Mouse (Mus musculus) stomach, embryonic 14.5 days (tissue): ENCODE results near the gene Kcnj15. TPM values are rescaled to one million over a fixed set of nuclear protein-coding genes. Genes with fewer than 3 reads are reported as not detected.

Experiments used
- ATAC-seq: fragments of 200-750 bp; cut with Nextera tagmentation; 2 replicates; pipeline ENCODE4 v1.8.0; 2017; ENCODE audit warnings: low read depth, moderate TSS enrichment; ENCODE audit not compliant: insufficient number of reproducible peaks, insufficient read depth, low FRiP score
- H3K27ac ChIP-seq: fragments of 300-500 bp; sonication (generic); 2 replicates; pipeline ENCODE4 v1.5.1; 2014; ENCODE audit warnings: mild to moderate bottlenecking, low read length, moderate library complexity, mixed read lengths
- H3K27me3 ChIP-seq: fragments of 300-500 bp; sonication (generic); 2 replicates; pipeline ENCODE4 v1.6.1; 2014; ENCODE audit warnings: low read length, control low read depth, mixed read lengths; ENCODE audit not compliant: control insufficient read depth, insufficient read depth
- H3K36me3 ChIP-seq: fragments of 300-500 bp; sonication (generic); 2 replicates; pipeline ENCODE4 v1.6.1; 2014; ENCODE audit warnings: mild to moderate bottlenecking, control low read depth, low read length, moderate library complexity, mixed read lengths; ENCODE audit not compliant: control insufficient read depth, insufficient read depth
- H3K4me1 ChIP-seq: fragments of 300-500 bp; sonication (generic); 2 replicates; pipeline ENCODE4 v1.6.1; 2014; ENCODE audit warnings: low read length, control low read depth, mixed read lengths; ENCODE audit not compliant: control insufficient read depth, insufficient read depth
- H3K4me2 ChIP-seq: fragments of 300-500 bp; sonication (generic); replicated peaks from 2 replicates; pipeline ENCODE4 v1.6.1; 2014; ENCODE audit warnings: low read depth, low read length, control low read depth
- H3K4me3 ChIP-seq: fragments of 300-500 bp; sonication (generic); 2 replicates; pipeline ENCODE4 v1.5.1; 2014; ENCODE audit warnings: low read depth, low read length, control low read depth
- H3K9ac ChIP-seq: fragments of 300-500 bp; sonication (generic); replicated peaks from 2 replicates; pipeline ENCODE4 v1.6.1; 2014; ENCODE audit warnings: low read depth, mild to moderate bottlenecking, control low read depth, low read length, moderate library complexity, mixed read lengths
- H3K9me3 ChIP-seq: fragments of 300-500 bp; sonication (generic); 2 replicates; pipeline ENCODE4 v1.6.1; 2016; ENCODE audit warnings: low read depth, low read length, control low read depth; ENCODE audit not compliant: control insufficient read depth
- WGBS: fragments of 180-500 bp; shearing (Covaris S2); extraction: QIAGEN DNeasy Blood & Tissue Kit; methylation state at CpG from one replicate; pipeline ENCODE4 v1.1.7; 2014; 5-methylcytosine and 5-hydroxymethylcytosine counted together
- polyA plus RNA-seq: library from polyadenylated mRNA; unstranded; fragments of >200 nt; fragmentation: Nextera tagmentation; extraction: Ambion mirVana; gene quantifications from 2 replicates; pipeline ENCODE4 v1.2.1, GENCODE M21; 2014

The Kcnj15 gene
- polyA plus RNA-seq, 1 experiment from 2014 or later: 5.0 TPM

DNA sequence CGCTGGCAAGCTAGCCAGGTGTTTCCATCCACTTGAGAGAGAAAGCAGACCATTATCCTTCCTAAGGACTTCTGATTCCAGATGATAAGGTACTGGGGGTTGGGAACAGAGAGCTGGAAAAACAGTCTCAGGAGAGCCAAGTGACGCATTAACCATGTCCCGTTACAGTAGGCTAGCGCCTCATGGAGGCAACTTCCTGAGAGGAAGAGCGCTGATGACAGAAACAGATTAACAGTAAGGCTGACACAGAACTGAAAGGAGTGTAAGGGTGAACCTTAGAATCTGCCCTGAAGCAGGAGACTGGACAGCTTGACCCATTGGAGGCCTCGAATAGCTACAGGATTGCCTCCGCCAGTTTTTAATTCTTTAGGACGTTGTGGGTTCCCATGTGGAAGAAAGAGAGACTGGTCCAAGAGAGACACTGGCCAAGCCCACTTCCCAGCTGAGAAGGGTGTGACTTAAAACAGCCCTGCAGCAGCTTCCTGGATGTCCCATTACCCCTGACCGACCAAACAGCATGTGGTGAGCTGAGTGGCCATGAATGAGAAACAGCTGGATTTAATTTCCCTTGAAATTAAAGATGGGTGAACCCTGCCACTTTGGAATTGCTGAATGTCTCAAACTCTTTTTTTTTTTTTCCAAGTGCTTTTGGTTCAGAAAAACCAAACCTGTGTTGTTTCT, 64.7 kb downstream of the Kcnj15 start:
- Histone ChIP-seq H3K4me1 (no peaks in the 10 kb centered on the region), H3K4me3 (no peak overlapping the region), H3K27ac (no peak overlapping the region), H3K36me3 (no peaks in the 10 kb centered on the region), H3K9me3 (no peaks in the 10 kb centered on the region), H3K4me2 (no peak overlapping the region), H3K27me3 (no peaks in the 10 kb centered on the region), H3K9ac (no peak overlapping the region)
- no peak for ATAC-seq
- WGBS: 67% methylated on average over 9 of the region's 9 CpGs

DNA sequence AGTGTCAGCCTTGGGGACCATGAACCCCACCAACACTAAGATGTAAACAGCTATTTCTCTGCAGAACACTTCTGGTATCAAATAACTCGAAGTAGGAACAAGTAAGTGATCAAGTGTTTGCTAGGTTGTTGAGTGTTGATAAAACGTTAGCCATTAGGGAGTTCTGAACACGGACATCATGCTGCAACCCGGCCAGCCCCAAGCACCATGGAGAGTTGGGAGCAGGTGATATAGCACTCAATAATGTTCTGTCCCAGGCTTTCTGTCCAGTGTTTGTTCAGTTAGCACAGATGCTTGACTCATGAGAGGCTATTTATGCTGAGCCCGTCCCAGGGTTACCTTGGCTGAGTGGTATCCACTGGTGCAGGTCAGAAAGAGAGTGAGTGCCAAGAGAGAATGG, 74.8 kb downstream of the Kcnj15 start:
- WGBS: 81% methylated on average over 5 of the region's 5 CpGs
- no peak overlapping the region for H3K9ac ChIP-seq
- H3K27me3 ChIP-seq: no peaks in the 10 kb centered on the region

DNA sequence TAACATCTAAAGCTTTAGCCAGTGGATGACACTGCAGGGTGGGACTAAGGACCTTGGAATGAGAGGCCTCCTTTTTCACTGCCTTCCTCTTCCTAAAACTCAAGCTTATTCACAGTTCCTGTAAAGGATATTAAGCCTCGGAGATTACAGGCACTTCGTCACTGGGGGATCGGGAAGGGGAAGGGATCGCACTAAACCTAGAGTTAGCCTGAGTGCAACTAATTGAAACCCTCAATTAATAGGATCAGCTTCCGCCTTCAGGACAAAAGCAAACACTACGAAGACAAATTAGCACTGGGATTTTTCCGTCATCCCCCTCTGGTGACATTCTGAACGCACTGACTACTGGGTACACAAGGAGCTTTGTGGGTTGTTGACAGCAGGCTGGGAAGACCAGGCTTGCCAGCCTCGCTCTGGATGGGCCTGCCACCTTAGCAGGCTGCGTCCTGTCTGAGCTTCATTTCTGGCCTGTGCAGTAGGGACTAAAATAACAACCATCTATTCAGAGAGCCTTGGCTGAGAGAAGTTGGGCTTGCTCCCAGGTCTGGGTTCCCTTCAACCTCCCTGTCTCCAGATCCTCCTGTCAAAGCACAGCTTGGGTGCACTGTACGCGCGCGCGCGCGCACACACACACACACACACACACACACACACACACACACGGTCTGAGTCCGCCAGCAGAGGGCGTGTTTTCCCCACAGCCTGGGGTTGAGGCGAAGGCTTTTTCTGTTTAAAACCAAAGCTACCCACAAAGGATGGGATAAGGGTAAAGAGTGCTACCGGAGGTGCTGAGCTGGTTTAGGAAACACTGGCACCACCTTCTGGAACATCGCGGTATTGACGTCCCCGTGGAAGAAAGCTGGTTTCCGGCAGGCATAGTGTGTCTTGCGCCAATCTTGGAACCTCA, 83.8 kb downstream of the Kcnj15 start:
- peak; percentile 78 for ATAC-seq
- H3K9ac ChIP-seq: no peak overlapping the region

More for the DNA sequence above, 74.8 kb downstream of the Kcnj15 start:
- no peak overlapping the region for H3K27ac ChIP-seq
- H3K4me1 ChIP-seq: no peaks in the 10 kb centered on the region
- H3K36me3 ChIP-seq: no peaks in the 10 kb centered on the region
- H3K4me3 ChIP-seq: no peak overlapping the region
- no peak for ATAC-seq
- no peak overlapping the region for H3K4me2 ChIP-seq
- no peaks in the 10 kb centered on the region for H3K9me3 ChIP-seq

DNA sequence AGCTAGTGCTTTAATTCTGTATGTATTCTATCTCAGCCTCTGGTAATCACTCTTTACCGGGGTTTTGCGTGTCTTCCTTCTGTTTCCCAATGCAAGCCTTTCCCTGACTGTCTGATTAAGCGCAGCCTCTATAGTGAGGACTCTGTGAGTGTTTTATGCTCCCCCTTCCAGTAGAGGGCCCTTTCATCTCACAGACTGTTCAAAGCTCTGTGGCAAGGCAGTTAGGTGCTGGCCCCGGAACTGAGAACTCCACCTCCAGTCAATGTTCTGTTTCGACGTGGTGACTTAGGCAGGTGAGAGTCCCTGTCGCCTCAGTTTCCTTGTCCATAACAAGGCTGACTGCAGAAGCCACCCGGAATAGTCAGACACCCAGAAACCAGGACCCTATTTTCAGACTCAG, 84.7 kb downstream of the Kcnj15 start:
- Histone ChIP-seq H3K4me2 (no peak overlapping the region), H3K9ac (no peak overlapping the region), H3K27ac (no peak overlapping the region), H3K4me3 (no peak overlapping the region), H3K27me3 (no peaks in the 10 kb centered on the region), H3K4me1 (peaks cover 7% of the 10 kb centered on the region), H3K36me3 (no peaks in the 10 kb centered on the region), H3K9me3 (no peaks in the 10 kb centered on the region)
- ATAC-seq: no peak
- WGBS: 71% methylated on average over 8 of the region's 8 CpGs

More for the DNA sequence above, 83.8 kb downstream of the Kcnj15 start:
- H3K27ac ChIP-seq: no peak overlapping the region; the same call in 1 of the 2 replicates
- H3K27me3 ChIP-seq: no peaks in the 10 kb centered on the region
- H3K9me3 ChIP-seq: no peaks in the 10 kb centered on the region
- H3K4me1 ChIP-seq: peaks cover 7% of the 10 kb centered on the region
- H3K4me2 ChIP-seq: peak overlapping the region; percentile 18; the same call in 1 of the 2 replicates
- no peaks in the 10 kb centered on the region for H3K36me3 ChIP-seq
- no peak overlapping the region for H3K4me3 ChIP-seq
- WGBS: 23% methylated on average over 28 of the region's 28 CpGs

DNA sequence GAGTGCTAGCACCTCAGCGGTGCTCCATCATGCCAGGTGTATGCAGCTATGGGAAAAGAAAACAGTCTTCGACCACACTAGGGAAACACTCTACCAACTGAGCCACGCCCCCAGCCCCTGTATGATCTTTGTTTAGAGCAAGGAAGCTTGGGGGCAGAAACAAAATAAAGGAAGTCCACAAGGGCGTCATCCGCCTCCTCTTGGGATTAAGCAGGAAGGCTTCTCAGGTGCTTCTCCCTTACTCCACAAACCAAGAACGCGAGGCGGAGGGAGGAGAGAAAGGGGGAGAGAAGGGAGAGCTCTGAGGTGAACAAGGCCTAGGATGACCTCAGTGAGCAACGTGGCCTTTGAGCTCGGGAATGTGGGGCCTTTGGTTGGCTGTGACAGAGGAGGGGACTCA, 87.6 kb downstream of the Kcnj15 start:
- Histone ChIP-seq H3K4me2 (no peak overlapping the region), H3K36me3 (no peaks in the 10 kb centered on the region), H3K27ac (no peak overlapping the region), H3K9ac (no peak overlapping the region), H3K4me1 (peaks cover 7% of the 10 kb centered on the region), H3K4me3 (no peak overlapping the region), H3K9me3 (no peaks in the 10 kb centered on the region), H3K27me3 (no peaks in the 10 kb centered on the region)
- ATAC-seq: no peak
- WGBS: 63% methylated on average over 10 of the region's 10 CpGs

DNA sequence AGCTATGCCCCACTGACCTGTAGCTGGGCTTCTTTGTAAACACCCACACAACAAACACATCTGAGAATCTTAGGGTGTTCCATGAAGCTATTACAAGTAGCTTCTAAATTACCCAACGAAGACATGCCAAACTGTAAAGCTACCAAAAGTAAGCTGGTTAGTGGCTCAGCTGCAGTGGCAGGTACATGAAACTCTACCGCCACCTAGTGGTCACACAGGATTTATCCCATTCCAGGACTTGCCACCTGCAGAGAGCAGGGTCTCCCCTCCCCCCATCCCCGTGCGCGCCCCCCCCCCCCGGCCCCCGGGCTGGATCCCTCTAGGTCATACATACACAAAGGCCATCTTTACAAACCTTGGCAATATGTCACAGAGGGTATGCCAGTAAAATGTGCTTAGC, 88.5 kb downstream of the Kcnj15 start:
- H3K4me3 ChIP-seq: no peak overlapping the region
- H3K4me2 ChIP-seq: no peak overlapping the region
- H3K4me1 ChIP-seq: peaks cover 4% of the 10 kb centered on the region
- no peaks in the 10 kb centered on the region for H3K27me3 ChIP-seq
- no peak overlapping the region for H3K27ac ChIP-seq
- no peak for ATAC-seq
- H3K9me3 ChIP-seq: no peaks in the 10 kb centered on the region
- H3K9ac ChIP-seq: no peak overlapping the region
- WGBS: 3% methylated on average over 7 of the region's 7 CpGs
- H3K36me3 ChIP-seq: no peaks in the 10 kb centered on the region

DNA sequence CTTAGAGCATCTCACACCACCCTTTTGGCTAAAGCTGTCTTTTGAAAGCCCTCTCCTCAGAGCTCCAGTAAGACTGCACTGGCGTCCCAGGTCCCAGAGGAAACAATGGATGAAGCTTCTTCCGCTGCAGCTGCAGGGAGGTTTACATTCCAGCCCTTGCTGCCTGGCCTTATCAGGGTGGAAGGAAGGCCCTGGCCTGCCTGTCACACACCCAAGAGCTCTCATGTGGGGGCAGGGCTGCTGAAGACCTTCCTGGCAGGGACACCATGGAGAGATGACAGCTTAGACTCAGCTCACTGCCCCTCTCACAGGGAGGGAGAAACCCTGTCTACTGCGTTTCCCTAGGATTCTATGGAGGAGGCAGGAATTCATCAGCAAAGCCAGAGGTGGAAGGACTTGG, 89.8 kb downstream of the Kcnj15 start:
- Histone ChIP-seq H3K9me3 (no peaks in the 10 kb centered on the region), H3K27ac (no peak overlapping the region), H3K27me3 (no peaks in the 10 kb centered on the region), H3K4me1 (no peaks in the 10 kb centered on the region), H3K4me2 (no peak overlapping the region), H3K9ac (no peak overlapping the region), H3K36me3 (no peaks in the 10 kb centered on the region), H3K4me3 (no peak overlapping the region)
- no peak for ATAC-seq
- WGBS: 10% methylated on average over 3 of the region's 3 CpGs

DNA sequence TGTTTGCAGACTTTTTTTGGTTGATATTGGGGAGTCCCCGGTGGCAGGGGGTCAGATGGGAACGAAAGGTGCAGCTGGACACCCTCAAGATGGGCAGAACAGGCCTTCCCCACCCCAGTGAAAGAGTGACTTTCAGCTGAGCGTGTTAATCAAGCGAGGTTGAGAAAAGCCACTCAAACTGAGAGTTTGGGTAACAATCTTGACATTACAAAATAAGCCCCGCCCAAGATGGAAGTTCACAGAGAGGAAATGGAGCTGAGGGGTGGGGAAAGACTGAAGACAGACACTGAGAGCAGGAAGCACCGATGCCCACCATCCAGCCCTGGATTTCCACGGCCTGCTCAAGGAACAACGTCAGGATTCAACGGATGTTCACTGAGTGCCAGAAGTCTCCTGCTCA, 91.2 kb downstream of the Kcnj15 start:
- ATAC-seq: no peak
- H3K27ac ChIP-seq: no peak overlapping the region
- WGBS: 80% methylated on average over 9 of the region's 9 CpGs

More for the DNA sequence above, 91.2 kb downstream of the Kcnj15 start:
- H3K36me3 ChIP-seq: no peaks in the 10 kb centered on the region
- H3K9ac ChIP-seq: no peak overlapping the region
- no peaks in the 10 kb centered on the region for H3K27me3 ChIP-seq
- no peak overlapping the region for H3K4me3 ChIP-seq
- no peaks in the 10 kb centered on the region for H3K9me3 ChIP-seq
- no peak overlapping the region for H3K4me2 ChIP-seq
- no peaks in the 10 kb centered on the region for H3K4me1 ChIP-seq
